8 mouse cellular contexts compared by ENCODE assay signal in genomic region chr1:21078481-21079214, GRCm38 (mm10). TPM values are rescaled to one million over a fixed set of nuclear protein-coding genes. Genes with fewer than 3 reads are reported as not detected.
A peak's percentile ranks its signal among the peaks of the same experiment; 100 is the strongest.
DNase-seq lines count a peak whose midpoint lies in the region; ATAC-seq and TF ChIP-seq lines count a peak whose summit lies in the region.

No protein-coding gene starts in this region.

- no peaks in the 10 kb centered on the region for H3K9me3 ChIP-seq in G1E (replicated peaks)
- no peaks in the 10 kb centered on the region for H3K9me3 ChIP-seq in hindbrain, postnatal 0 days (ENCODE audit: low read length)

- no peak for TF ChIP-seq POLR2A in kidney, adult 2 months (IDR thresholded peaks at IDR 0.05; ENCODE audit: low read depth, low read length)

- 0 out of 2 replicates have a peak, but pooled peaks have one; percentile 2 for ATAC-seq in G1E (ENCODE audit: extremely low read depth, insufficient number of reproducible peaks, low FRiP score, poor library complexity, severe bottlenecking)
- ATAC-seq in erythroblast, adult 5-6 weeks (replicated peaks; ENCODE audit: low FRiP score, poor library complexity, severe bottlenecking), result peak; percentile 37; the same call in 1 of the 2 replicates
- peak; percentile 69 for ATAC-seq in hindbrain, postnatal 0 days
- ATAC-seq in megakaryocyte, adult 5-6 weeks (ENCODE audit: poor library complexity, severe bottlenecking), result peak; percentile 15

- H3K9ac ChIP-seq in hindbrain, postnatal 0 days (replicated peaks; ENCODE audit: low read length), result peak overlapping the region; percentile 71

- 2% methylated on average over 36 of the region's 36 CpGs for WGBS in kidney, adult 2 months
- 2% methylated on average over 34 of the region's 36 CpGs for WGBS in hindbrain, postnatal 0 days

- TF ChIP-seq CTCF in kidney, adult 2 months (conservative IDR thresholded peaks at IDR 0.05; ENCODE audit: insufficient read depth, insufficient read length, low read depth, low read length), result no peak
- TF ChIP-seq CTCF in G1E (IDR thresholded peaks at IDR 0.05; ENCODE audit: low read depth, low read length), result no peak
- no peak; the same call in 1 of the 2 replicates for TF ChIP-seq CTCF in hindbrain, postnatal 0 days (IDR thresholded peaks at IDR 0.05; ENCODE audit: low read depth)

- H3K27me3 ChIP-seq in kidney, adult 2 months (replicated peaks; ENCODE audit: control insufficient read depth, insufficient read depth, low read length), result no peaks in the 10 kb centered on the region
- H3K27me3 ChIP-seq in G1E (ENCODE audit: insufficient read depth, low read length), result peaks cover 29% of the 10 kb centered on the region
- no peaks in the 10 kb centered on the region for H3K27me3 ChIP-seq in hindbrain, postnatal 0 days (ENCODE audit: insufficient read depth, low read length)

- no peak overlapping the region; the same call in 1 of the 2 replicates for H3K27ac ChIP-seq in kidney, adult 2 months (ENCODE audit: insufficient read depth, low read depth, low read length)
- H3K27ac ChIP-seq in hindbrain, postnatal 0 days, result peak overlapping the region; percentile 45; the same call in 1 of the 2 replicates

- H3K36me3 ChIP-seq in kidney, adult 2 months (ENCODE audit: control insufficient read depth, insufficient read depth, low read length), result no peaks in the 10 kb centered on the region
- H3K36me3 ChIP-seq in G1E (replicated peaks), result no peaks in the 10 kb centered on the region
- H3K36me3 ChIP-seq in hindbrain, postnatal 0 days (ENCODE audit: insufficient read depth, low read length), result no peaks in the 10 kb centered on the region

- H3K4me1 ChIP-seq in kidney, adult 2 months (ENCODE audit: control insufficient read depth, insufficient read depth, low read length), result peaks cover 10% of the 10 kb centered on the region
- H3K4me1 ChIP-seq in G1E (ENCODE audit: insufficient read depth, low read depth, low read length), result peaks cover 33% of the 10 kb centered on the region
- H3K4me1 ChIP-seq in hindbrain, postnatal 0 days (ENCODE audit: insufficient read depth, low read length), result peaks cover 9% of the 10 kb centered on the region; the same call in 1 of the 2 replicates

- peak overlapping the region; percentile 66 for H3K4me3 ChIP-seq in kidney, adult 2 months (ENCODE audit: insufficient read depth, low read depth, low read length)
- H3K4me3 ChIP-seq in G1E (ENCODE audit: low read depth, low read length), result peak overlapping the region; percentile 77
- peak overlapping the region; percentile 68 for H3K4me3 ChIP-seq in hindbrain, postnatal 0 days (ENCODE audit: low read length)

- peak overlapping the region; percentile 76 for H3K4me2 ChIP-seq in hindbrain, postnatal 0 days (ENCODE audit: low read depth, low read length)

- peak; percentile 19 for DNase-seq in kidney, adult 2 months
- DNase-seq in kidney, adult 18-20 months, result no peak
- no peak for DNase-seq in G1E (ENCODE audit: low spot score)
- DNase-seq in hindbrain, postnatal 0 days (ENCODE audit: low spot score), result no peak
- DNase-seq in retina, embryonic 14.5 days (ENCODE audit: low spot score), result no peak
- DNase-seq in thymus, postnatal 36 days, result no peak

RNA-seq across cellular contexts. Expression of gene Tram2, which starts 0.4 kb away (rescaled TPM):
- 4.2 and 4.9 TPM in 2 replicates for polyA plus RNA-seq in kidney, adult 2 months (2012; rRNA removed)
- total RNA-seq in G1E (2014; fragmentation: Nextera tagmentation) (2.1 and 3.2 TPM in 2 replicates), G1E (2017) (0.76 and 0.87 TPM in 2 replicates)
- polyA plus RNA-seq in G1E (2012), result 0.33 and 0.51 TPM in 2 replicates
- 1.0 and 1.7 TPM in 2 replicates for total RNA-seq in erythroblast, adult 5-6 weeks (2015; ENCODE audit: low replicate concordance)
- total RNA-seq in erythroblast, adult 5-6 weeks (2017; ENCODE audit: low replicate concordance), result 0.34 and 0.42 TPM in 2 replicates
- total RNA-seq in hindbrain, postnatal 0 days (2014; rRNA removed), result 1.5 and 1.6 TPM in 2 replicates
- 1.7 and 1.9 TPM in 2 replicates for polyA plus RNA-seq in hindbrain, postnatal 0 days (2015; fragmentation: Nextera tagmentation; extraction: Ambion mirVana)
- 13.7 and 16.3 TPM in 2 replicates for total RNA-seq in megakaryocyte, adult 5-6 weeks (2015)
- 2.2 and 3.0 TPM in 2 replicates for total RNA-seq in megakaryocyte, adult 5-6 weeks (2017)

Comparison
In these comparisons a context has a peak if more than half of its experiments do, and no peak if none do; other contexts are left out.
1. ATAC-seq: peak in every context shown above with its lines; median percentile 69 in hindbrain, postnatal 0 days; 37 in erythroblast, adult 5-6 weeks; 15 in megakaryocyte, adult 5-6 weeks; 2 in G1E.